Mouse (Mus musculus): ENCODE data around the gene Rfc4. TPM values are rescaled to one million over a fixed set of nuclear protein-coding genes. Genes with fewer than 3 reads are reported as not detected.

The Rfc4 gene
- total RNA-seq, 2 experiments from 2014 or later = 34.9 to 37.4 TPM

- no peak for DNase-seq
These were observed 4.8 kb upstream of the Rfc4 start for GRCm38 (mm10) chr16:23132336-23132735.

DNA sequence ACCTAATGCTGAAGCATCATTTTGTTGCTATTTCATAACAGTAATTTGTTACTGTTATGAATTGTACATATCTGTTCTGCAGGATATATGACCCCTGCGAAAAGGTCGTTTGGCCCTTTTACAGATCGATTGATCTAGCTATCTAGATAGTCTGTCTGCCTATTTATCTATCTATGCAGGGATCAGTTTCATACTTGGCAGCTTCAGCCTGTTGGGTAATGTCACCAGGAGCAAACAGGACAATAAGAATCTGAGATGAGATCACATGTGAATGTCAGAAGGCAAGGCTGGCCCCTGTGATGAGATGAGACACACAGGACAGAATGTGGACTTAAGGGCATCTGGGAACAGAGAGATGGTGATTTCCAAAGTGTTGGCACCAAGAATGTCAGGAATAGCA, 2.8 kb upstream of the Rfc4 start:
- DNase-seq = no peak

DNA sequence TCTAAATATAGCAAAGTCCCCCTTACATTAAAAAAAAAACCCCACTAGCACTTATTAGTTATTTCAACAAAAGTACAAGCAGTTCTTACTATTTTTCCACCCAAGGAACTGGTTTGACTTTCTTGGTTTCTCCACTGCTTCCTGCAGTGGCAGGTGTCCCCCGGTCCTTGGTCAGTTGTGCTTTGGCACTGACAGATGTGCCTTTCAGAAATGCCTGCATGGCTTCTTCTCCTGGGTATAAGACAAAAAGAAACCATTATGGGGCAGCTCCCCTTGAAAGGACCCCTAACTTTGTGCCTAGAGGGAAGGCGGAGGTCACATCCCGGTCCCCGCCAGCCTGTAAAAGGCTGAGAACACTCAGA, 245 bp downstream of the Rfc4 start:
- no peak for DNase-seq

DNA sequence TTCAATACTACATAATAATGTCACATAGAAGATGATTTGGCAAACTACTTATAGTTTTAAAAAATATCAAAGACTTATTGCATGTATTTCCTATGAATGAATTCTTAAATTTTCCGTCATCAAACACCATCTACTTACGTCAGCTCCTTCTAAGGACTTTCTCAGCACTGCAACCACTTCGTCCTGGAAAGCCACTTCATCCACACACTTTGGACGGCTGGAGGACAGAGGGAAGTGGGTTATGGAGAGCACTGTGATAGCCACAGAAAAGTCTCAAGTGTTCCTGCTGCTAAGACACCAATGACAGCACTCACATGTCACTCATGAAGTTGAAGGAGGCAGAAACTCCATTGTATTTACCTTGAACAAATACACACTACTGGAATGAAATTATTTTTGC, 3.1 kb downstream of the Rfc4 start:
- DNase-seq = no peak

- no peak for DNase-seq
These were observed 4.4 kb downstream of the Rfc4 start for GRCm38 (mm10) chr16:23123104-23123503.

GRCm38 (mm10) chr16:23122446-23122845, 5.1 kb downstream of the Rfc4 start:
- DNase-seq = no peak

DNA sequence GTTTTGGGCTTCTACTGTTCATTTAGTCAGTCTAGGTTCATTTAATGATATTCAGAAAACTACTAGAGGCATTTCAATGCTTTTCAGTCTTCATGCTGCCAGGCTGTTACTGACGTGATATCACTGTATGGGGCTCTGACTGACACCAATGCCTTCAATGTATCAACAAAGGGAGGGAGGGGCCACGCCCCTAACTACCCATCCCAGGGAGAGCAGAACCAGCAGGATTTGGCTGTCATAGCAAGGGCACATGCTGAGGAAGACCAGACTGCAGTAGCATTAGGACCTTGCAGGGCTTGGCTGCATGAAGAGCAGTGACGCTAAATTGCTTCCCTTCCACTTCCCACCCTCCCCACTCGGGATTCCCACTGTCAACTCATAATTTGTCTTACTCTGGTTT, 10.4 kb downstream of the Rfc4 start:
- DNase-seq = no peak

DNA sequence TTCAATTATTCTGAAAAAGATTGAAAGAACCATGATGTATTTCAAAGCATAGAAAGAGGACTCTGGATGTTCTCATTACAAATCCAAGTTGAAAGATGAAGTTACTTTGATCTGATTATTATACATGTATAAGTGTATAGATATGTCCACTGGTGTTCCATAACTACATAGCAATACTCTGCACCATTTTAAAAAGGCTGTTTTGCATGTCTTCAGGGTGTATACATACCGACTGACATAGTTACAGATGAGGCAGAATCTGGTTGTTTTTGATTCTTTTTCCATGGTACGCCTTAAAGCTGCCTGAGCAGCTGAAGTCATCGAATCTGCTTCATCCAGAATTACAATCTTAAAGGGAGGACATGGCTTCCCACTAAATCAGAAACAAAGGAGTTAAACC, 12.1 kb downstream of the Rfc4 start:
- no peak for DNase-seq

DNA sequence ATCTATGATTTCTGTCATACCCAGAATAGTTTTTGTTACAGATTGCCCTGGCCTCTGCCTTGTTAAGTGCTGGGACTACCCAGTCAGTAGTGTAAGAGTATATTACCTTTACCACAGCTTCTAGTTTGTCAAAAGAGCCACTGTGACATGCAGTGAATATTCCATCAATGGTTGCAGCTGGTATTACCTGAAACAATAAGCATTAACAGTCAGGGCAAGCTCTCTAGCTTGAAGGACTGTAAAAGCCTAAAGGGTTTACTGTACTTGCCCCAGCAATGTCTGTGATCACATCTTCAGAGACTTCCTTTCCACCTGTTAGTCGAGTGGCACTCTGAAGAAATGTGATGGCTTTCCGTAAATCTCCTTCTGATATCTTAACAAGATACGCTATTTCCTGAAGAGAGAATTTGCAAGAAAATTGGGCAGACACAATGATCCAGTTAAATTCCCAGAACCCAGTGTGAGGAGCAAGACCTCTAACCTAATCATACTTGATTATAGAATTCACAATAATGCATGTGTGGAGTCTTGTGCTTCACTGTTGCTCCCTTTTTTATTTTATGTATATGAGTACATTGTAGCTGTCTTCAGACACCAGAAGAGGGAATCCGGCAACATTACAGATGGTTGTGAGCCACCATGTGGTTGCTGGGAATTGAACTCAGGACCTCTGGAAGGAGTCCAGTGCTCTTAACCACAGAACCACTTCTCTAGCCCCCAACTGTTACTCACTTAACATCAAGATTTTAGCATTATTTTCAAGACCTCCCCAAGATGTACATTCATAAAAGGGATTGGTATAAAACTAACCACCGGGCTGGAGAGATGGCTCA, 13.0 kb downstream of the Rfc4 start:
- DNase-seq = no peak

- no peak for DNase-seq
These were observed 13.6 kb downstream of the Rfc4 start for GRCm38 (mm10) chr16:23113903-23114302.

GRCm38 (mm10) chr16:23112861-23113435, 14.6 kb downstream of the Rfc4 start:
- no peak for DNase-seq

- DNase-seq = no peak
These were observed 15.2 kb downstream of the Rfc4 start for GRCm38 (mm10) chr16:23112348-23112747.

- no peak for DNase-seq
These were observed 17.9 kb downstream of the Rfc4 start for GRCm38 (mm10) chr16:23109350-23110280.

DNA sequence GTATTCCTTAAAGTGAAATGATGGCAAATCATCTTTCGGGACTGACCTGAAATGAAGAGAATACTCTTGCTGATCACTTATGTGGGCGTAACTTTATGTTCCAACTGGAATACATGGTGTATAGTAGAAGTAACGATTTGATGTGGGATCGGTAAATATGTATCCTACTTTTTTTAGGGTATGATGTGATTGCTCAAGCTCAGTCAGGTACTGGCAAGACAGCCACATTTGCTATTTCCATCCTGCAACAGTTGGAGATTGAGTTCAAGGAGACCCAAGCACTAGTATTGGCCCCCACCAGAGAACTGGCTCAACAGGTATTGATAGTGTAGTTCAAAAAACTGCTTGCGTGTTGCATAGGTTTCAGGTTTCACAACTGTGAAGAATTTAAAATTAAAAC, 18.6 kb downstream of the Rfc4 start:
- no peak for DNase-seq

DNA sequence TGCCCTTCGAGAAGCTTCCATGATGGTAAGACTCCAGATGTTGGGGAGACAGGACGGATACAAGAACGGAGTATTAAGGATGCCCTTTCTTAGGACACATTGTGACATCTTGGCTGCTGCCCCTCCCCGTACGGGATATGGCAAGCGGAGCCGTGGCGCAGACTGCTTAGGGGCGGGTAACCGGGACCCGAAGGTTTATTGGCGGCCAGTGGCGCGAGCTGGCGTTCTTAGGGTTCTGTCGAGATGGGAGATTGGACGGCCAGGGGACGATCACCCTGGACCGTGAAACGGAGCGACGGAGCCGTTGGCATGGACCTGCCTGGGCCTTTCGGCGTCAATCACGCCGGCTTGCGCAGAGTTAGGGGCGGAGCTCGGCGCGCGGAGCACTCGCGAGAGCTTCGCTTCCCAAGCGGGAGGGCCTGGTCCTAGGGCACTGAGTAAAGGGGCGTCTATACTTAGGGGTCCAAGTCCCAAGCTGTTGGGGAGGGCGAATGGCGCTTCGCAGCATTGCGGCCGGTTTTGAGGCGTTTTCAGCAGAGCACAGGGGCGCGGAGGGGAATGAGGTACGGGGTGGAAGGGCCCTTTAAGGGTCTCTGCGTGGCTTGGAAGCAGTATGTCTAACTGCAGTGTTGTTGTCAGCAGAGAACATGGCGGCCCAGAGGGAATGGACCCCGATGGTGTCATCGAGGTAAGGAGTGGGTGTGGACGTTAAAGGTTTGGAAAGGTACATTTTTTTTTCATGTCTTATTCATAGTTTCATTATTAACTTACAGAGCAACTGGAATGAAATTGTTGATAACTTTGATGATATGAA, 19.4 kb downstream of the Rfc4 start:
- DNase-seq = peak; percentile 89

GRCm38 (mm10) chr16:23107231-23107942, 20.1 kb downstream of the Rfc4 start, which contains the start of gene Eif4a2:
Gene Eif4a2, plus strand, starts transcription at chr16:23107444.
- DNase-seq = peak; percentile 94

DNA sequence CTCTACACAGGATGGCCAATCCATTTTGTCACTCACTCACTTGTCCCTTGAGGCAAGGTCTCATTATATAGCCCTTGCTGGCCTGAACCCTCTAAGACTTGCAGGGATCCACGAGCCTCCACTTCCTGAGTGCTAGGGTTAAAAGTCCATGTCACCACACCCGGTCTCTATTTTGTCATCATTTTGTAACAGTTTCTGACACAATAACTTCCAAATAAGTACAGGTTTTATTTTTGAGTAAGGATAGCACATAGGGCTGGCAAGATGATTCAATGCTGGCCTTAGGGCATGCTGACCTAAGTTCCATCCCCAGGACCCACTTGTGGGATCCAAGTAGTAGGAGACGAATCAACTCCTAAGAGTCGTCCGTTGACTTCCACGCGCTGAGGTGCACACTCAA, 21.4 kb downstream of the Rfc4 start:
- no peak for DNase-seq

DNA sequence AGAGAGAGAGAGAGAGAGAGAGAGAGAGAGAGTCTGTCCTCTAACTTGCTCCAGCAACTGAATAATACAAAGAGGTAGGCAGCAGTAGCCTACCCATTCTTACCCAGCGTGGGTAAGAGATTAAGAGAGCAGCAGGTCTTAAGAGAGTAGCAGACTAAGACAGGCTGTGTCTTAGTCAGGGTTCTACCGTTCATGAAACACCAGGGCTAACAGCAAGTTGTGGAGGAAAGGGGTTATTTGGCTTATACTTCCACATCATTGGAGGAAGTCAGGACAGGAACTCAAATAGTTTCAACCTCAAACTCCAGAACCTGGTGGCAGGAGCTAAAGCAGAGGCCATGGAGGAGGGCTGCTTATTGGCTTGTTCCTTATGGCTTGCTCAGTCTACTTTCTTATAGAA, 23.7 kb downstream of the Rfc4 start:
- DNase-seq = no peak

- peak; percentile 46 for DNase-seq
These were observed 24.3 kb downstream of the Rfc4 start for GRCm38 (mm10) chr16:23103038-23103745.

DNA sequence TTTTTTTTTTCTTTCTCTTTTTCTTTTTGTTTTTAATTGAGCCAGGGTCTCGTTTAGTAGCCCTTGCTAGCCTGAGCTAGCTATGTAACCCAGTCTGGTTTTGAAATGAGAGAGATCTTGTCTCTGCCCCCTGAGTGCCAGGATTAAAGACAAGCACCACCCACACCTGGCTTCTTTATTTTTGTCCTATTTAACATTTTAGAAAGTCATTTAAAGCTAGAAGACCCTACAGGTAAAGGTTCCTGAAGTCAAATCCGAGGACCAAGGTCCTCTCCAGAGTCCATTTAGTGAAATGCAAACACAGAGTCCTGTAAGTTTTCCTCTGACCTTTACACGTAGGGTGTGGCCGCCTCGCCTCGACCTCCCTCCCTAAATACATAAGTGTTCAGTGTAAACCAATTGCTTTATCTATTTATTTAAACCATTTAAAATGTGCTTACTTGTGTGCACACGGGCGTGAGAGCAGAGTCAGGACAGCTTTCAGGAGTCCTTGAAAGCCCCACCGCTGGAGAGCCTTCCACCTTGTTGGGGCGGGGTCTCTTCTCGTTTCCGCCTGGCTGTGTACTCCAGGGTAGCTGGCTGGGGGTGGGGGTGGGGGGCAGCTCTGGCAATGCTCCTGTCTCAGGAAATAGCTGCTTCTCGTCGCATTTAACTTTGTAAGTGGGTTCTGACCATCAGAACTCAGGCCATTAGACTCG, 25.0 kb downstream of the Rfc4 start:
- DNase-seq = no peak
